Mouse (Mus musculus): ENCODE results near the gene Ifngr1.

DNA sequence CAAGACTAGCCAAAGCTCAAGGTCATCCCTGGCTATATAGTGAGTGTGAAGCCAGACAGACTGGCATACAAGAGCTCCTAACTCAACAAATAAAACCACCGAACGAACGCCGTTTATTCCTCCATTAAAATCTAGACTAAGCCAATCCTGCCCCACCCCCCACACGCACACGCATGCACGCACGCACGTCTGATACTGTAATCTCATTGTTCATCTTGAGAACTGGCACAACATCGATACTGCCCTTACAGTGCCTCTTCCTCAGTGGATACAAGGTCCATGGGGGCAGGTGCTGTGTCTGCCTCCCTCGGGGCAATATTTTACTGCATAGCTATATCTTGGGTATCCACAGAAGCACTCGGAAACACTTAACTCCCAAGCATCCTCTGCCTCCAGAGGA is 2.1 kb upstream of the Ifngr1 start:
- TF ChIP-seq CTCF (IDR thresholded peaks at IDR 0.05; ENCODE audit: borderline replicate concordance, insufficient read depth, low read length) (no peak), POLR2A (IDR thresholded peaks at IDR 0.05; ENCODE audit: low read depth, low read length) (no peak)
